Mouse (Mus musculus): ENCODE data around the gene Ifi205. TPM values are rescaled to one million over a fixed set of nuclear protein-coding genes. Genes with fewer than 3 reads are reported as not detected.

Gene Ifi205
- 0.51 and 0.52 TPM in 2 replicates for polyA plus RNA-seq (2012; rRNA removed)

DNA sequence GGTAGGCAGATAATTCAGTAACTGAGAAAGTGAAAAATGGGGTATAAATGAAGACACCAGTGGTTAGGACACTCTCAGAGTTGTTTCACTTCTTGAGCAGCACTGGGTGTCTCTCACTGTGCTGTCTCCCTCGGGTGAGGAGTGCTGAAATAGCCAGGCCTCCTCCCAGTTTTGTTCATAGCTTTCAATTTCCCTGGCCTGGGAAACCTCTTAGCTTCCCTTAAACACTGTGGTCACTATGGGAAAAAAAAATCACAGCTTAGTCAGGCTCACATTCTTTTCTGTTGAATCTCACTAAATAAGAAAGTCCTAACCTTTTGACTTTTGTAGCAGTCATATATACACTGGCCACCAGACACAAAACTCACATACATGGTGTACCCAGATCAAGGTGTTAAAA lies at the start of gene Ifi205:
Gene Ifi205, minus strand, starts transcription at position 113 of the 400 bp plus-strand sequence.

DNA sequence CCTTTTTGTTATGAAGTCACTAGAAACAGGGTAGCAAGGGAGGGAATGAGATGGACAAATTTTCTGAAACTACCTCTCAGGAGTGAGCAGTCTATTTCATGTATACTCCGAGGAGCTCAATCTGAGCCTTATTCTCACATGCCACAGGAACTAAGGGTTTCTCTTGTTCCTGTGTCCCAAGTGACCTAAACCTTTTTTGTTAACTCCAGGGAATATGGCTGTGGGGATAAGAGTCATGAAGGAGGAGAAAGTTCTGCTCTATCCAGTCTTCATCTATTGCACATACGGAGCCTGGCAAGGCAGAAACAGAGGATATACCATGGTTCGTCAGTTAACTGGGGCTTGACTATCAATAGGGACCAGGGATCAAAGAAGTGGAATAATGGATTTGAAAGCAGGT lies 34.7 kb upstream of the Ifi205 start, which contains the start of gene Olfr430:
Gene Olfr430, plus strand, starts transcription at position 301 of the 400 bp plus-strand sequence.

GRCm38 (mm10) chr1:174048893-174049292 lies 17.3 kb upstream of the Ifi205 start, which contains the start of gene Olfr432:
Olfr432 (plus strand) TSS chr1:174049205.

DNA sequence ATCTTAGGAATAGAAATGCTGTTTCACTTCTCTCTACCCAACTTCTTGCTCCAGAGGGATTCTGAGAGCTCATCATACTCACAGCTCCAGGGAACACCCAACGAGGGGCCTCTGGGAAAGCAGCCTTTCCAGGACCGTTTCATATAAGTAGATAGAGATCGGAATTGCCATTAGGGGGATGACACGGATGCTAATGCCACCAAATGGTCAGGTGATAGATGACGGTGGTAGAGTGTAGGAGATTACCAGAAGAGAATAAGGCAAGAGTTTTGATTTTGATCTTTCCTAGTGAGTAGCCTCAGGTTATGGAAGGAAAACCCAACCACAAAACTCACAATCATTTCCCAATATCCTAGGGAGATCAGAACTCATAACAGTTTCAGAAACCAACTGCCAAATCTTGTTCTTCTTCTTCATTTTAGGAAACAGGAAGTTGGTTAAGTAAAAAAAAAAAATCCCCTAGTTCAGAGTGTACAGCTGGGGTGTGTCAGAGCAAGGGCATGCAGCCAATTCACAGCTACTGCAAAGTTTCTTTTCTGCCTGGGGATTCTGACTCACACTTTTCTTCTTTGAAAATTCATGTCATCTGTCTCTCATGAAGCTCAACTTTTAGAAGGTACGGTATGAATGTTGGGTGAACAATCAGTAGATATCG lies 9.0 kb upstream of the Ifi205 start, which contains the start of gene Olfr433:
Gene Olfr433, plus strand, starts transcription at position 183 of the 655 bp plus-strand sequence.

DNA sequence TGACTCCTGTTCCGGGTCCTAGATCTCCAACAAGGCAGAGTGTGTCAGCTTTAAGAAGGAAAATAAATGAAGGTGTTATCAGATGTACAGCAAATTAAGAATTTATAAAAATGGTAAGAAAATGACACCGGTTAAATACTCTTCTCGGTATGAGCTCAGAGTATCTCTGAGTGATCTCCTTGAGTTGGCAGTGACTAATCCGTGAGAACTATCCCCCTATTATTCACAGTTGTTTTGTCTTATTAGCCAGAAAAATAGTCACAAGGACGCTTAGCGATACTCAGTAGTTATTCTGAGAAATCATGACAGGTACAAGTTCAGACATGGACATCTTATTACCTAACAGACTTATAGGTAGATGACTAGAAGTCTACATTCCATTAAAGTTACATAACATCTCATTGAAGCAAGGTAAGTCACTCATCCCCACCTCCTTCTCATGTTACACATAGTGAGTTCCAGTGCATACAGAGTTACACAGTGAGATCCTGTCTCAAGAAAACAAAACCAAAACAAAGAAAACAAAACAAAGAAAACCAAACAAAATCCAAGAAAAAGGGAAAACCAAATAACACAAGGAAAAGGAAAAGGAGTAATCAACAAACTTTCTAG lies 48.8 kb downstream of the Ifi205 start, which contains the start of gene Ifi202b:
Gene Ifi202b, minus strand, starts transcription at position 51 of the 612 bp plus-strand sequence.

Other genes starting within 250 kb of the Ifi205 start
- 0.70 and 0.98 TPM in 2 replicates for gene Ifi211, start 118.8 kb downstream of the Ifi205 start, polyA plus RNA-seq (2012; rRNA removed)
- gene Mndal, start 89.3 kb downstream of the Ifi205 start, polyA plus RNA-seq (2012; rRNA removed): 0.83 and 1.6 TPM in 2 replicates
- gene Ifi203, start 89.1 kb downstream of the Ifi205 start, polyA plus RNA-seq (2012; rRNA removed): 4.3 and 6.1 TPM in 2 replicates
- gene Ifi202b, start 49.1 kb downstream of the Ifi205 start, polyA plus RNA-seq (2012; rRNA removed): 0.20 and 0.52 TPM in 2 replicates
- gene Olfr433, start 8.9 kb upstream of the Ifi205 start, polyA plus RNA-seq (2012; rRNA removed): 0.24 and 0.25 TPM in 2 replicates
- 0.10 TPM in 1 of 2 replicates, not detected in the other for gene Olfr432, start 17.4 kb upstream of the Ifi205 start, polyA plus RNA-seq (2012; rRNA removed)
- gene Olfr430, start 34.8 kb upstream of the Ifi205 start, polyA plus RNA-seq (2012; rRNA removed): not detected in 2 replicates
- not detected in 2 replicates for gene Olfr429, start 52.5 kb upstream of the Ifi205 start, polyA plus RNA-seq (2012; rRNA removed)
- gene Olfr427, start 65.1 kb upstream of the Ifi205 start, polyA plus RNA-seq (2012; rRNA removed): not detected in 2 replicates
- gene Olfr231, start 89.4 kb upstream of the Ifi205 start, polyA plus RNA-seq (2012; rRNA removed): not detected in 2 replicates
- not detected in 2 replicates for gene Olfr424, start 99.7 kb upstream of the Ifi205 start, polyA plus RNA-seq (2012; rRNA removed)
- gene Olfr420, start 123.8 kb upstream of the Ifi205 start, polyA plus RNA-seq (2012; rRNA removed): not detected in 2 replicates
- gene Spta1, start 141.0 kb upstream of the Ifi205 start, polyA plus RNA-seq (2012; rRNA removed): not detected in 2 replicates
- not detected in 2 replicates for gene Olfr419, start 220.3 kb upstream of the Ifi205 start, polyA plus RNA-seq (2012; rRNA removed)